Mouse (Mus musculus) ovary, postnatal 10 days (tissue): ENCODE measurements around the gene Atxn1l.
"Not testable (repeated sequence)": the region's sequence is repeated elsewhere in the genome, so short reads cannot be mapped to it uniquely, and the experiment has no call there.

ENCODE experiments used
- DNase-seq: peaks from one replicate; pipeline ENCODE4 v3.0.0; 2022; ENCODE audit warnings: low spot score

Gene Atxn1l

GRCm38 (mm10) chr8:109737237-109738048 lies at the start of gene Atxn1l:
Gene Atxn1l (minus strand): TSS chr8:109737739.
- DNase-seq, result peak; percentile 84

- no peak for DNase-seq
These were observed 43.0 kb upstream of the Atxn1l start for GRCm38 (mm10) chr8:109780548-109780947.

GRCm38 (mm10) chr8:109779431-109780228 lies 42.1 kb upstream of the Atxn1l start:
- DNase-seq, result no peak

- DNase-seq, result peak; percentile 18
These were observed 41.5 kb upstream of the Atxn1l start for GRCm38 (mm10) chr8:109778993-109779421.

- peak; percentile 94 for DNase-seq
These were observed 40.9 kb upstream of the Atxn1l start, which contains the start of gene Ap1g1 for GRCm38 (mm10) chr8:109778280-109778977. Gene Ap1g1 (plus strand): TSS chr8:109778554.

- no peak for DNase-seq
These were observed 40.3 kb upstream of the Atxn1l start for GRCm38 (mm10) chr8:109777851-109778250.

GRCm38 (mm10) chr8:109773154-109773553 lies 35.6 kb upstream of the Atxn1l start:
- DNase-seq, result no peak

- DNase-seq, result no peak
These were observed 28.5 kb upstream of the Atxn1l start for GRCm38 (mm10) chr8:109766081-109766480.

- DNase-seq, result no peak
These were observed 26.5 kb upstream of the Atxn1l start for GRCm38 (mm10) chr8:109764031-109764430.

GRCm38 (mm10) chr8:109760221-109760620 lies 22.7 kb upstream of the Atxn1l start:
- no peak for DNase-seq

GRCm38 (mm10) chr8:109759426-109759825 lies 21.9 kb upstream of the Atxn1l start:
- no peak for DNase-seq

- DNase-seq, result no peak
These were observed 19.3 kb upstream of the Atxn1l start for GRCm38 (mm10) chr8:109756849-109757248.

GRCm38 (mm10) chr8:109755554-109755953 lies 18.0 kb upstream of the Atxn1l start:
- not testable (repeated sequence) for DNase-seq

GRCm38 (mm10) chr8:109754696-109755095 lies 17.2 kb upstream of the Atxn1l start:
- no peak for DNase-seq

- no peak for DNase-seq
These were observed 14.4 kb upstream of the Atxn1l start for GRCm38 (mm10) chr8:109751731-109752485.

- DNase-seq, result no peak
These were observed 13.2 kb upstream of the Atxn1l start for GRCm38 (mm10) chr8:109750699-109751098.

GRCm38 (mm10) chr8:109750274-109750673 lies 12.7 kb upstream of the Atxn1l start:
- DNase-seq, result no peak

GRCm38 (mm10) chr8:109747468-109748199 lies 10.1 kb upstream of the Atxn1l start:
- DNase-seq, result no peak

GRCm38 (mm10) chr8:109738049-109738380 lies 476 bp upstream of the Atxn1l start:
- no peak for DNase-seq

- DNase-seq, result no peak
These were observed 720 bp downstream of the Atxn1l start for GRCm38 (mm10) chr8:109736819-109737218.

- DNase-seq, result no peak
These were observed 3.5 kb downstream of the Atxn1l start for GRCm38 (mm10) chr8:109734018-109734417.
